Mouse (Mus musculus) hindbrain, embryonic 14.5 days (tissue): ENCODE data around the gene Selenoh. TPM values are rescaled to one million over a fixed set of nuclear protein-coding genes. Genes with fewer than 3 reads are reported as not detected.

Experiments
- ATAC-seq: fragments of 200-750 bp; cut with Nextera tagmentation; 2 replicates; pipeline ENCODE4 v1.8.0; 2017; ENCODE audit warnings: moderate number of reproducible peaks, mild to moderate bottlenecking, moderate TSS enrichment, moderate library complexity; ENCODE audit not compliant: low FRiP score
- DNase-seq: peaks from one replicate; pipeline ENCODE4 v3.0.0-alpha.2; 2015; ENCODE audit warnings: low spot score
- H3K27ac ChIP-seq: fragments of 300-500 bp; sonication (generic); 2 replicates; pipeline ENCODE4 v1.5.1; 2014; ENCODE audit warnings: mild to moderate bottlenecking, moderate library complexity
- H3K27me3 ChIP-seq: fragments of 300-500 bp; sonication (generic); 2 replicates; pipeline ENCODE4 v1.6.1; 2014; ENCODE audit warnings: mild to moderate bottlenecking, low read length, mixed read lengths; ENCODE audit not compliant: control insufficient read depth, insufficient read depth
- H3K36me3 ChIP-seq: fragments of 300-500 bp; sonication (generic); replicated peaks from 2 replicates; pipeline ENCODE4 v1.6.1; 2014; ENCODE audit not compliant: control insufficient read depth, insufficient read depth
- H3K4me1 ChIP-seq: fragments of 300-500 bp; sonication (generic); replicated peaks from 2 replicates; pipeline ENCODE4 v1.6.1; 2014; ENCODE audit warnings: antibody characterized with exemption, low read length, mixed read lengths; ENCODE audit not compliant: control insufficient read depth, insufficient read depth
- H3K4me2 ChIP-seq: fragments of 300-500 bp; sonication (generic); replicated peaks from 2 replicates; pipeline ENCODE4 v1.6.1; 2014; ENCODE audit warnings: mild to moderate bottlenecking, moderate library complexity
- H3K4me3 ChIP-seq: fragments of 300-500 bp; sonication (generic); replicated peaks from 2 replicates; pipeline ENCODE4 v1.5.1; 2014; ENCODE audit warnings: mild to moderate bottlenecking, low read length
- H3K9ac ChIP-seq: fragments of 300-500 bp; sonication (generic); 2 replicates; pipeline ENCODE4 v1.6.1; 2014
- H3K9me3 ChIP-seq: fragments of 300-500 bp; sonication (generic); 2 replicates; pipeline ENCODE4 v1.6.1; 2016; ENCODE audit warnings: low read length; ENCODE audit not compliant: control insufficient read depth
- WGBS: fragments of 180-500 bp; shearing (Covaris S2); extraction: QIAGEN DNeasy Blood & Tissue Kit; methylation state at CpG from one replicate; pipeline ENCODE4 v1.1.7; 2014; 5-methylcytosine and 5-hydroxymethylcytosine counted together
- polyA plus RNA-seq: library from polyadenylated mRNA; unstranded; fragments of >200 nt; fragmentation: Nextera tagmentation; extraction: Ambion mirVana; gene quantifications from 2 replicates; pipeline ENCODE4 v1.2.1, GENCODE M21; 2014

Gene Selenoh
- polyA plus RNA-seq, 1 experiment from 2014 or later: 196 TPM

GRCm38 (mm10) chr2:84655864-84656263, 14.7 kb downstream of the Selenoh start:
- WGBS: 64% methylated on average over 1 of the region's 1 CpGs
- Histone ChIP-seq H3K27ac (no peak overlapping the region), H3K9ac (no peak overlapping the region), H3K4me1 (0 out of 2 replicates have a peak, but pooled peaks cover 8% of the 10 kb centered on the region), H3K27me3 (no peaks in the 10 kb centered on the region), H3K9me3 (no peaks in the 10 kb centered on the region), H3K36me3 (no peaks in the 10 kb centered on the region), H3K4me2 (no peak overlapping the region), H3K4me3 (no peak overlapping the region)
- DNase-seq (no peak), ATAC-seq (no peak)

DNA sequence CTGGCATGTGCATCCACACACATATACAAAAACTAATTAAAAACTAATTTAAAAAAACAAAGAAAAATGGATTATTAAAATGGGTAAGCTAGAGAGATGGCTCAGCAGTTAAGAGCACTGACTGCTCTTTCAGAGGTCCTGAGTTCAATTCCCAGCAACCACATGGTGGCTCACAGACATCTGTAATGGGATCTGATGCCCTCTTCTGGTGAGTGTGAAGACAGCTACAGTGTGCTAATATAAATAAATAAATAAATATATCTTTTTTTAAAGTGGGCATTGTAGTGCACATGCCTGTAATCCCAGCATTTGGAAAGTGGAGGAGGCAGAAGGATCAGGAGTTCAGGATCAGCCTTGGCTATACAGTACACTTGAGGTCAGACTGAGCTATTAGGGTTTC, 17.2 kb downstream of the Selenoh start:
- no peaks in the 10 kb centered on the region for H3K9me3 ChIP-seq
- no peak for ATAC-seq
- no peak overlapping the region for H3K9ac ChIP-seq
- no peak overlapping the region for H3K4me3 ChIP-seq
- H3K4me2 ChIP-seq: no peak overlapping the region
- no peak for DNase-seq
- H3K27me3 ChIP-seq: no peaks in the 10 kb centered on the region
- H3K36me3 ChIP-seq: no peaks in the 10 kb centered on the region
- H3K27ac ChIP-seq: no peak overlapping the region
- H3K4me1 ChIP-seq: 0 out of 2 replicates have a peak, but pooled peaks cover 8% of the 10 kb centered on the region

DNA sequence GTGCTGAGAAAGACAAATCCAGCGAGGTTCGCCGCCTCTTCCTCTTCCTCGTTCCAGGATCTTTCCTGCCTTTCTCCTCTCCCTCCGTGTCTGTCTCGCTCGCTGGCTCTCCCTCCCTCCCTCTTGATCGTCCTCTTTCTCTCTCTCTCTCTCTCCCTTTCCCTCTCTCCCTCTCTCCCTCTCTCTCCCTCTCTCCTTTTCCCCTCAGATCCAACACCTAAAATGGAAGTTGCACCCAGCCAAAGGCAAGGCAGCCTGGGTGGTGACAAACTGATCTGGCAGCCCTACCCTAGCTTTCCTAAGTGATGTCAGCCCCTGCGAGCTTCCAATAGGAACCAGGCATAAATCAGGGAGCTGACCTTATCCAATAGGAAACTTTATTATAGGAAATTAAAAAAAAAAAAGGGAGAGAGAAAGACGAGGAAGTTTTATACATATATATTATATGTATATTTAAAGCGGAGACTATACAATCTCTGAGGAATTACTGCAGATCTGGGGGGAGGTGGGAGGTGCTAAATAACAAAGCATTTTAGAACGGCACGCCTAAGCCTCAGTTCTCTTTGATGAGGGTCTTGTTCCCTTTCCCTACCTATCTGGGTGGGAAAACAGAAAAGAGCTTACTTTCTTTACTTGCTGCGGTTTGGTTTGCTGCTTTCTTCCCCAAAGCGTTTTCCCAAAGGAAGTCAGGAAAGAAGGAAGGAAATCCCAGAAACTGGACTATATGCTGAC, 19.9 kb downstream of the Selenoh start, which contains the start of gene Ctnnd1:
Gene Ctnnd1, minus strand, starts transcription at position 302 of the 732 bp plus-strand sequence.
- no peaks in the 10 kb centered on the region for H3K27me3 ChIP-seq
- H3K27ac ChIP-seq: peak within 1 kb of the TSS; percentile 94
- peaks cover 30% of the 10 kb centered on the region for H3K4me1 ChIP-seq
- peak within 1 kb of the TSS; percentile 82 for H3K4me2 ChIP-seq
- peak; percentile 98 for ATAC-seq
- H3K36me3 ChIP-seq: no peaks in the 10 kb centered on the region
- peak; percentile 90 for DNase-seq
- H3K4me3 ChIP-seq: peak within 1 kb of the TSS; percentile 70
- under 1% methylated on average over 15 of the region's 15 CpGs for WGBS
- H3K9me3 ChIP-seq: no peaks in the 10 kb centered on the region
- H3K9ac ChIP-seq: peak within 1 kb of the TSS; percentile 91

DNA sequence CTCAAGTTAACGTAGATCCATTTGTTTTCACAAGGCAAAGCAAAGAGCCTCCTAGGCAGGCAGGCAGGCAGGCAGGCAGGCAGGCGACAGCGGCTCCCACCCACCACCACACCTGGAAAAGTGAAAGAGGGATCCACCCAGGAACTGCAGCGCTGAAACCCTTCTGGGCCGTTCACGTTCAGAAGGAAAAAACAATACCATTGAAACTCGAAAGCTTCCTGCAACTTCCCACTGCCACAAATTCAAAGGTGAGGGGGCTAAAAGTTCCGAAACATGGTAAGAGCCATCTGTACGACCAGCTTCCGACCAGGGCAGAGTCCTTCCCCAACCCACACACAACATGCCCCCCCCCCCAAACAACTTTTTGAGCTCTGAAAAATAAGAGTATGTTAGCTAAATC, 20.9 kb downstream of the Selenoh start:
- DNase-seq: no peak

GRCm38 (mm10) chr2:84648369-84648768, 22.2 kb downstream of the Selenoh start:
- Histone ChIP-seq H3K4me1 (peaks cover 31% of the 10 kb centered on the region), H3K4me2 (peak overlapping the region; percentile 82), H3K4me3 (peak overlapping the region; percentile 70), H3K9ac (peak overlapping the region; percentile 91), H3K27ac (peak overlapping the region; percentile 74), H3K27me3 (no peaks in the 10 kb centered on the region), H3K9me3 (no peaks in the 10 kb centered on the region), H3K36me3 (no peaks in the 10 kb centered on the region)
- 18% methylated on average over 6 of the region's 6 CpGs for WGBS
- DNase-seq (no peak), ATAC-seq (peak; percentile 59; the same call in 1 of the 2 replicates)

More for the DNA sequence above, 20.9 kb downstream of the Selenoh start:
- Histone ChIP-seq H3K27me3 (no peaks in the 10 kb centered on the region), H3K9ac (peak overlapping the region; percentile 91), H3K4me3 (peak overlapping the region; percentile 70), H3K9me3 (no peaks in the 10 kb centered on the region), H3K36me3 (no peaks in the 10 kb centered on the region), H3K4me2 (peak overlapping the region; percentile 82), H3K4me1 (peaks cover 31% of the 10 kb centered on the region), H3K27ac (peak overlapping the region; percentile 94)
- 2% methylated on average over 10 of the region's 10 CpGs for WGBS
- ATAC-seq: no peak

DNA sequence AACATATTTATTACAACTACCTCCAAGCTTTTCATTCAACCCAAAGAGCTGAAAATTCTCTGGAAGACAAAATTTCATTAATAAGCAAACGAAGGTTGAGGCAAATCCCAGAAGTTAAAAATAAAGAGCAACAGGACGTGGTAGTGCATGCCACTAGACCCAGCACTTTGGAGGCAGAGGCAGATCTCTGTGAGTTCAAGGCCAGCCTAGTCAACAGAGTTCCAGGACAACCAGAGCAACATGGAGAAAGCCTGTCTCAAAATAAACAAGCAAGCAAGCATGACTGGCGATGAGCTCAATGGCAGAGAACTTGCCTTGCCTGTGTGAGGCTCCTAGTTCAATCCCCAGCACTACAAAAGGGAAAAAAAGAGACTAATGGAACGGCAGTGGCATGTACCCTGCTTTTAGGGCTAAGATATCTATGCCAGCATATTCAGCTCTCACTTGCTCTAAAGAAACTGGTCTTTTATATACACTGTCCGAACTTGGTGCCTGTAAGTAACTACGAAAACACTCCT, 23.5 kb downstream of the Selenoh start:
- DNase-seq (no peak), ATAC-seq (no peak)
- Histone ChIP-seq H3K4me2 (peak overlapping the region; percentile 82), H3K36me3 (peaks cover 2% of the 10 kb centered on the region; the same call in 1 of the 2 replicates), H3K4me3 (peak overlapping the region; percentile 70), H3K9ac (peak overlapping the region; percentile 91; the same call in 1 of the 2 replicates), H3K27me3 (no peaks in the 10 kb centered on the region), H3K9me3 (no peaks in the 10 kb centered on the region), H3K4me1 (peaks cover 30% of the 10 kb centered on the region), H3K27ac (no peak overlapping the region)
- 96% methylated on average over 6 of the region's 6 CpGs for WGBS

GRCm38 (mm10) chr2:84646138-84646537, 24.4 kb downstream of the Selenoh start:
- peak overlapping the region; percentile 82; the same call in 1 of the 2 replicates for H3K4me2 ChIP-seq

DNA sequence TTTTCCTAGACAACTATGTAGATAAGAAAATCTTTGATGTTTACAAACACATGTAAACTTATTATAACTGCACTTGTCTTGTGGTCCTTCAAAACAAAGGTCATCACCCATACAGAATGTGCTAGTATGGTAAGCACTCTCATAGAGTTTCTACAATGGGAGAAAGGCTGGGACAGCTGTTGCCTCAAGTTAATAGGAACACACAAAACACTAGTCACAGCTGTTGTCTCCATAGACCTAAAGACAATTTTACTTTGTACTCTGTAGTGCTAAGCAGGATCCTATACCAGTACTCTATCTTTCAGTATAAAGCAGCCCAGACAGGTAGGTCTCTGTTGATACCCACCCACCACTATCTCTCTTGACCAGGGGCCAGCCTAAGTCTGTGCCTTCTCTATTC, 29.7 kb downstream of the Selenoh start:
- Histone ChIP-seq H3K9me3 (no peaks in the 10 kb centered on the region), H3K4me3 (no peak overlapping the region), H3K4me2 (no peak overlapping the region), H3K9ac (no peak overlapping the region), H3K4me1 (peaks cover 24% of the 10 kb centered on the region), H3K27ac (no peak overlapping the region), H3K36me3 (peaks cover 6% of the 10 kb centered on the region; the same call in 1 of the 2 replicates), H3K27me3 (no peaks in the 10 kb centered on the region)
- DNase-seq: no peak
- no peak for ATAC-seq

More at GRCm38 (mm10) chr2:84646138-84646537, 24.4 kb downstream of the Selenoh start:
- Histone ChIP-seq H3K9ac (no peak overlapping the region), H3K4me1 (peaks cover 23% of the 10 kb centered on the region), H3K27ac (no peak overlapping the region), H3K27me3 (no peaks in the 10 kb centered on the region), H3K9me3 (no peaks in the 10 kb centered on the region), H3K4me3 (no peak overlapping the region), H3K36me3 (peaks cover 6% of the 10 kb centered on the region; the same call in 1 of the 2 replicates)
- 83% methylated on average over 1 of the region's 1 CpGs for WGBS
- DNase-seq: no peak
- no peak for ATAC-seq

DNA sequence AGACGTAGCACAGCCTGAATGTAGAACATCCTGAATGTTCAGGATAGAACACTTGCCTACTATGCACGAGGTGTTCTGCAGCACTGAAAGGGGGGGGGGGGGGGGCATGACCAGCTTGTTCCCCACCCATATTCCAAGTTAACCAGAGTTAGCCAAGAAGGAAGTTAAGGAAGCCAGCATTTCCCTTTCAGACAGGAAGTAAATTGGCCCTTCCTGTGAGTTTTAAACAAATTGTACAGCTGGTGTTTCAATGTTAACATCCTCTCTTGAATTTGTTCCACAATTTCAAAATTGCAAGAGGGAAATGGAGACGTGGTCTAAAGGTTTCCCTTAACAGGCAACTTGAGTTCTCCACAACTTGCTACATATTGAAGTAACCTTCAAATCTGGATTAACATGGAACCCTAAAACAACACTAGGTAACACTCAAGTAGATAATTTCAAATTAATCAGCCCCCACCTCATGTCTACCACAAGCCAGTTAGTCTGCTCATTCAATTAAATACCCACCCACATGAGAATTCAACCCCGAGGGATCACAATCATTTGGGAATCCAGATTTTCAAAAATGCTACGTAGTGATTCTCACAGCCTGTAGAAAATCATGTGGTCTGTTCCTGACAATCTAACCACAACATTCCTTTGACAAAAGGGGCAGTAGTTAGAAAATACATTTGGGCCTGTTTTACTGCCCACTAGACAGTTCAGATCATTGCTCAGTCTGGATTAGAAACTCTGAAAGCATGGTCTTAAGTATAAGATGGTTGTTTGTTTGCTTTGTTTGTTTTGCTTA, 31.9 kb downstream of the Selenoh start:
- DNase-seq (no peak), ATAC-seq (no peak)
- H3K27ac ChIP-seq: peak overlapping the region; percentile 32; the same call in 1 of the 2 replicates
- peaks cover 6% of the 10 kb centered on the region; the same call in 1 of the 2 replicates for H3K36me3 ChIP-seq
- H3K4me2 ChIP-seq: no peak overlapping the region
- H3K9ac ChIP-seq: no peak overlapping the region
- H3K4me3 ChIP-seq: no peak overlapping the region
- H3K9me3 ChIP-seq: no peaks in the 10 kb centered on the region
- H3K4me1 ChIP-seq: peaks cover 43% of the 10 kb centered on the region
- H3K27me3 ChIP-seq: no peaks in the 10 kb centered on the region
- 71% methylated on average over 5 of the region's 5 CpGs for WGBS
